Mouse (Mus musculus) hindbrain, embryonic 14.5 days (tissue): ENCODE data around the gene Cfdp1. TPM values are rescaled to one million over a fixed set of nuclear protein-coding genes. Genes with fewer than 3 reads are reported as not detected.
A peak's percentile ranks its signal among the peaks of the same experiment; 100 is the strongest.

Experiments used
- ATAC-seq: fragments of 200-750 bp; cut with Nextera tagmentation; 2 replicates; pipeline ENCODE4 v1.8.0; 2017; ENCODE audit warnings: moderate number of reproducible peaks, mild to moderate bottlenecking, moderate TSS enrichment, moderate library complexity; ENCODE audit not compliant: low FRiP score
- DNase-seq: peaks from one replicate; pipeline ENCODE4 v3.0.0-alpha.2; 2015; ENCODE audit warnings: low spot score
- H3K27ac ChIP-seq: fragments of 300-500 bp; sonication (generic); 2 replicates; pipeline ENCODE4 v1.5.1; 2014; ENCODE audit warnings: mild to moderate bottlenecking, moderate library complexity
- H3K27me3 ChIP-seq: fragments of 300-500 bp; sonication (generic); 2 replicates; pipeline ENCODE4 v1.6.1; 2014; ENCODE audit warnings: mild to moderate bottlenecking, low read length, mixed read lengths; ENCODE audit not compliant: control insufficient read depth, insufficient read depth
- H3K36me3 ChIP-seq: fragments of 300-500 bp; sonication (generic); replicated peaks from 2 replicates; pipeline ENCODE4 v1.6.1; 2014; ENCODE audit not compliant: control insufficient read depth, insufficient read depth
- H3K4me1 ChIP-seq: fragments of 300-500 bp; sonication (generic); replicated peaks from 2 replicates; pipeline ENCODE4 v1.6.1; 2014; ENCODE audit warnings: antibody characterized with exemption, low read length, mixed read lengths; ENCODE audit not compliant: control insufficient read depth, insufficient read depth
- H3K4me2 ChIP-seq: fragments of 300-500 bp; sonication (generic); replicated peaks from 2 replicates; pipeline ENCODE4 v1.6.1; 2014; ENCODE audit warnings: mild to moderate bottlenecking, moderate library complexity
- H3K4me3 ChIP-seq: fragments of 300-500 bp; sonication (generic); replicated peaks from 2 replicates; pipeline ENCODE4 v1.5.1; 2014; ENCODE audit warnings: mild to moderate bottlenecking, low read length
- H3K9ac ChIP-seq: fragments of 300-500 bp; sonication (generic); 2 replicates; pipeline ENCODE4 v1.6.1; 2014
- H3K9me3 ChIP-seq: fragments of 300-500 bp; sonication (generic); 2 replicates; pipeline ENCODE4 v1.6.1; 2016; ENCODE audit warnings: low read length; ENCODE audit not compliant: control insufficient read depth
- WGBS: fragments of 180-500 bp; shearing (Covaris S2); extraction: QIAGEN DNeasy Blood & Tissue Kit; methylation state at CpG from one replicate; pipeline ENCODE4 v1.1.7; 2014; 5-methylcytosine and 5-hydroxymethylcytosine counted together
- polyA plus RNA-seq: library from polyadenylated mRNA; unstranded; fragments of >200 nt; fragmentation: Nextera tagmentation; extraction: Ambion mirVana; gene quantifications from 2 replicates; pipeline ENCODE4 v1.2.1, GENCODE M21; 2014

The Cfdp1 gene
- 155 and 172 TPM in 2 replicates for polyA plus RNA-seq

DNA sequence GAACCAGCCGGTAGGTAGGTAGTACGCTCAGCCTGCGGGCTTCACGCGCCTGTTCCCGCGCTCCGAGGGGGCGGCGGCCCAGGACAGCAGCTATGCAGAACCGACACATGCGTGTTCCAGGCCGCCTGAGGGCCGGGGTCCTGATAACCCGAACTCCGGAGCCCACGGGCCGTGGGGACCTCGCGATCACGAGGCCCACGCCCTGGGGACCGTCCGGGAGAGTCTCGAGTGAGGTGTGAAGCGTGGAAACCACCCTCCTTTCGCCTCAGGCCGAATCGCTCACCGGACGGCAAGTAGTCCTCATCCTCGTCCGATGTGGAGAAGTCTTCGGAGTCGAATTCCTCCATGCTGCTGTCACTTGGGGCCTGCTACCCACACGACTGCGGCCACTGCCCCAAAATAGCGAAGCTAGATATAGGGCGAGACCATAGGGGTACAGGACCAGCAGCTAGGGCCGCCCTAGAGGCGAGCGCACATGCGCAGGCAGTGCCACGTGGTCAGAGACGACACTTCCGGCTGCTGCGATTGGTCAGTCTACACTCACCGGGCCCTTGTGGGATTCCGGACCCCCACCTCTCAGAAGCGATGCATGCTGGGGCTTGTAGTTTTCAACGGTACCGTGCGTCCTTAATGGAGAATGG is at the start of gene Cfdp1:
Cfdp1 (minus strand) TSS at position 431 of the 641 bp plus-strand sequence.
- H3K27me3 ChIP-seq, result no peaks in the 10 kb centered on the region
- DNase-seq, result peak; percentile 97
- peak within 1 kb of the TSS; percentile 78 for H3K4me3 ChIP-seq
- H3K36me3 ChIP-seq, result no peaks in the 10 kb centered on the region
- under 1% methylated on average over 53 of the region's 53 CpGs for WGBS
- peak within 1 kb of the TSS; percentile 88 for H3K9ac ChIP-seq
- H3K27ac ChIP-seq, result no peak within 1 kb of the TSS
- ATAC-seq, result peak; percentile 100
- peaks cover 8% of the 10 kb centered on the region for H3K4me1 ChIP-seq
- peak within 1 kb of the TSS; percentile 88 for H3K4me2 ChIP-seq
- no peaks in the 10 kb centered on the region for H3K9me3 ChIP-seq

DNA sequence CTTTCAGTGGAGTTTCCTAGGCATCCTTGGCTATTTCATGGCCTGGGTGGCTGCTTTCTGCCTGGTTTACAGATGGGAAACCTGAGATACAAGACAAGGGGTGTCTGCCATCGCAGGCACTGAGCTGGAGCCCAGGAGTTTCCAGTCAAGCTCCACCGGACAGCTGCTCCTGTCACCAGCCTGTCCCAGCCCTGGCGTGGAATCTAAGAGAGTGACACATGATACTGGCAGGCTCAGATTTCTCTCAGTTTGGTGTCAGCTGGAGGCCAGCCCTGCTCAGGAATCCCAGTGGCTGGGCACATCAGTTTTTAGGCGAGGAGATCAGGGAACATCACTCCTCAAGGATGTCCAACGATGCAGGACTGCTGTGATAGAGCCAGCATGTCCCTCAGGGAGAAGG is 48.0 kb upstream of the Cfdp1 start:
- no peak overlapping the region for H3K27ac ChIP-seq
- H3K9ac ChIP-seq, result no peak overlapping the region
- no peaks in the 10 kb centered on the region for H3K4me1 ChIP-seq
- no peaks in the 10 kb centered on the region for H3K27me3 ChIP-seq
- 50% methylated on average over 5 of the region's 5 CpGs for WGBS
- ATAC-seq (no peak), DNase-seq (no peak)
- H3K4me2 ChIP-seq, result no peak overlapping the region
- no peaks in the 10 kb centered on the region for H3K36me3 ChIP-seq
- H3K4me3 ChIP-seq, result no peak overlapping the region
- H3K9me3 ChIP-seq, result no peaks in the 10 kb centered on the region

GRCm38 (mm10) chr8:111898586-111898985 is 44.5 kb upstream of the Cfdp1 start:
- ATAC-seq, result no peak
- Histone ChIP-seq H3K4me2 (no peak overlapping the region), H3K9me3 (no peaks in the 10 kb centered on the region), H3K4me1 (no peaks in the 10 kb centered on the region), H3K27me3 (no peaks in the 10 kb centered on the region), H3K27ac (no peak overlapping the region), H3K9ac (no peak overlapping the region), H3K36me3 (no peaks in the 10 kb centered on the region), H3K4me3 (no peak overlapping the region)
- DNase-seq, result no peak
- WGBS, result 39% methylated on average over 10 of the region's 10 CpGs

- no peak for ATAC-seq
- WGBS, result 91% methylated on average over 7 of the region's 7 CpGs
- no peak overlapping the region for H3K4me2 ChIP-seq
- no peak overlapping the region for H3K9ac ChIP-seq
- no peak overlapping the region for H3K27ac ChIP-seq
- H3K36me3 ChIP-seq, result no peaks in the 10 kb centered on the region
- no peaks in the 10 kb centered on the region for H3K9me3 ChIP-seq
- DNase-seq, result no peak
- no peaks in the 10 kb centered on the region for H3K4me1 ChIP-seq
- no peak overlapping the region for H3K4me3 ChIP-seq
- H3K27me3 ChIP-seq, result peaks cover 30% of the 10 kb centered on the region
Measured at GRCm38 (mm10) chr8:111894955-111895354, 40.9 kb upstream of the Cfdp1 start.

DNA sequence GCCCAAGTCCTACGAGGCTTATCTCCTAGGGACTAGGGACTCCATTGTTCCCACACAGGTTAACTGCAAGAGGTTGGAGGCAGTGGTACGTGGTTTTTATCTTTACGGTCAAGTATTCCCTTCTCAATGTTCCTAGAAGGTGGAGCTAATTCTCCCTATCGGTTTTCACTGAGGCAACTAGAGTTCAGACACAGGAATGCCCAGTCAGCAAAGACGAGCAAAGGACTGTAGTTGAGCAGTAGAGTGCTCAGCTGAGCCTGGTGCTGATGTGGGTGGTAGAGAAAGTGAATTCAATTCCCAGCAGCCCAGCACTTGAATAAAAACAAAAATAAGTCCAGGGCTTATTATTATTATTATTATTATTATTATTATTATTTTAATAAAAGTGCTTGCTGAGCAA is 38.5 kb upstream of the Cfdp1 start:
- no peaks in the 10 kb centered on the region for H3K4me1 ChIP-seq
- no peak overlapping the region for H3K4me2 ChIP-seq
- peaks cover 42% of the 10 kb centered on the region for H3K27me3 ChIP-seq

GRCm38 (mm10) chr8:111891983-111892382 is 37.9 kb upstream of the Cfdp1 start:
- Histone ChIP-seq H3K9me3 (no peaks in the 10 kb centered on the region), H3K9ac (no peak overlapping the region), H3K4me3 (no peak overlapping the region), H3K27me3 (peaks cover 42% of the 10 kb centered on the region), H3K4me2 (no peak overlapping the region), H3K36me3 (no peaks in the 10 kb centered on the region), H3K4me1 (no peaks in the 10 kb centered on the region), H3K27ac (no peak overlapping the region)
- WGBS, result 37% methylated on average over 8 of the region's 8 CpGs
- DNase-seq (no peak), ATAC-seq (no peak)

More for the DNA sequence above, 38.5 kb upstream of the Cfdp1 start:
- H3K4me3 ChIP-seq, result no peak overlapping the region
- no peak for DNase-seq
- WGBS, result 76% methylated on average over 5 of the region's 5 CpGs
- ATAC-seq, result no peak
- no peak overlapping the region for H3K27ac ChIP-seq
- no peak overlapping the region for H3K9ac ChIP-seq
- no peaks in the 10 kb centered on the region for H3K36me3 ChIP-seq
- H3K9me3 ChIP-seq, result no peaks in the 10 kb centered on the region

- no peaks in the 10 kb centered on the region for H3K36me3 ChIP-seq
- H3K4me1 ChIP-seq, result no peaks in the 10 kb centered on the region
- no peak for DNase-seq
- H3K4me3 ChIP-seq, result no peak overlapping the region
- H3K4me2 ChIP-seq, result peak overlapping the region; percentile 57; the same call in 1 of the 2 replicates
- H3K9me3 ChIP-seq, result no peaks in the 10 kb centered on the region
- H3K27me3 ChIP-seq, result peaks cover 42% of the 10 kb centered on the region
- 70% methylated on average over 6 of the region's 6 CpGs for WGBS
- no peak overlapping the region for H3K27ac ChIP-seq
- no peak for ATAC-seq
- no peak overlapping the region for H3K9ac ChIP-seq
Measured at GRCm38 (mm10) chr8:111890911-111891303, 36.8 kb upstream of the Cfdp1 start.

- H3K36me3 ChIP-seq, result no peaks in the 10 kb centered on the region
- H3K9me3 ChIP-seq, result no peaks in the 10 kb centered on the region
- H3K4me1 ChIP-seq, result no peaks in the 10 kb centered on the region
- 0 out of 2 replicates have a peak overlapping the region, but pooled peaks have one; percentile 20 for H3K9ac ChIP-seq
- 12% methylated on average over 86 of the region's 86 CpGs for WGBS
- no peak overlapping the region for H3K27ac ChIP-seq
- peak overlapping the region; percentile 57 for H3K4me2 ChIP-seq
- ATAC-seq (no peak), DNase-seq (no peak)
- peaks cover 42% of the 10 kb centered on the region for H3K27me3 ChIP-seq
- peak overlapping the region; percentile 31 for H3K4me3 ChIP-seq
Measured at GRCm38 (mm10) chr8:111889931-111890910, 36.1 kb upstream of the Cfdp1 start.

- Histone ChIP-seq H3K4me1 (no peaks in the 10 kb centered on the region), H3K4me3 (no peak overlapping the region), H3K27me3 (peaks cover 42% of the 10 kb centered on the region), H3K9ac (no peak overlapping the region), H3K27ac (no peak overlapping the region), H3K4me2 (no peak overlapping the region), H3K36me3 (no peaks in the 10 kb centered on the region), H3K9me3 (no peaks in the 10 kb centered on the region)
- no peak for DNase-seq
- ATAC-seq, result no peak
- 48% methylated on average over 7 of the region's 7 CpGs for WGBS
Measured at GRCm38 (mm10) chr8:111888091-111888650, 34.1 kb upstream of the Cfdp1 start.
